Mouse (Mus musculus) embryonic facial prominence, embryonic 11.5 days (tissue): ENCODE measurements around the gene Rhox2f. TPM values are rescaled to one million over a fixed set of nuclear protein-coding genes. Genes with fewer than 3 reads are reported as not detected.
"Not testable (repeated sequence)": the region's sequence is repeated elsewhere in the genome, so short reads cannot be mapped to it uniquely, and the experiment has no call there.

Experiments used
- ATAC-seq: fragments of 200-750 bp; cut with Nextera tagmentation; replicated peaks from 2 replicates; pipeline ENCODE4 v1.8.0; 2017; ENCODE audit warnings: low read depth; ENCODE audit not compliant: insufficient number of reproducible peaks, low FRiP score, low TSS enrichment
- DNase-seq: peaks from one replicate; pipeline ENCODE4 v3.0.0-alpha.2; 2015; ENCODE audit warnings: low spot score
- H3K27ac ChIP-seq: fragments of 300-500 bp; sonication (generic); replicated peaks from 2 replicates; pipeline ENCODE4 v1.5.1; 2014; ENCODE audit warnings: mild to moderate bottlenecking, low read depth, low read length, control low read depth
- H3K27me3 ChIP-seq: fragments of 300-500 bp; sonication (generic); 2 replicates; pipeline ENCODE4 v1.6.1; 2014; ENCODE audit warnings: mild to moderate bottlenecking, low read length, moderate library complexity, mixed read lengths; ENCODE audit not compliant: control insufficient read depth, insufficient read depth
- H3K36me3 ChIP-seq: fragments of 300-500 bp; sonication (generic); replicated peaks from 2 replicates; pipeline ENCODE4 v1.6.1; 2014; ENCODE audit warnings: low read depth, mild to moderate bottlenecking, low read length, moderate library complexity, mixed read lengths; ENCODE audit not compliant: control insufficient read depth, insufficient read depth
- H3K4me1 ChIP-seq: fragments of 300-500 bp; sonication (generic); 2 replicates; pipeline ENCODE4 v1.6.1; 2014; ENCODE audit warnings: low read length, mixed read lengths; ENCODE audit not compliant: control insufficient read depth, insufficient read depth
- H3K4me2 ChIP-seq: fragments of 300-500 bp; sonication (generic); 2 replicates; pipeline ENCODE4 v1.6.1; 2014; ENCODE audit warnings: low read depth, mild to moderate bottlenecking, control low read depth, low read length, moderate library complexity
- H3K4me3 ChIP-seq: fragments of 300-500 bp; sonication (generic); 2 replicates; pipeline ENCODE4 v1.5.1; 2014; ENCODE audit warnings: low read depth, low read length, control low read depth
- H3K9ac ChIP-seq: fragments of 300-500 bp; sonication (generic); replicated peaks from 2 replicates; pipeline ENCODE4 v1.6.1; 2014; ENCODE audit warnings: mild to moderate bottlenecking, control low read depth, low read length
- H3K9me3 ChIP-seq: fragments of 300-500 bp; sonication (generic); replicated peaks from 2 replicates; pipeline ENCODE4 v1.6.1; 2016; ENCODE audit warnings: mild to moderate bottlenecking, low read length, inconsistent platforms, mixed read lengths; ENCODE audit not compliant: control insufficient read depth
- WGBS: fragments of 180-500 bp; shearing (Covaris S2); extraction: QIAGEN DNeasy Blood & Tissue Kit; methylation state at CpG from one replicate; pipeline ENCODE4 v1.1.7; 2014; 5-methylcytosine and 5-hydroxymethylcytosine counted together
- polyA plus RNA-seq: library from polyadenylated mRNA; unstranded; fragments of >200 nt; fragmentation: Nextera tagmentation; extraction: Ambion mirVana; gene quantifications from 2 replicates; pipeline ENCODE4 v1.2.1, GENCODE M21; 2014

Gene Rhox2f
- polyA plus RNA-seq = 0.38 and 0.98 TPM in 2 replicates

DNA sequence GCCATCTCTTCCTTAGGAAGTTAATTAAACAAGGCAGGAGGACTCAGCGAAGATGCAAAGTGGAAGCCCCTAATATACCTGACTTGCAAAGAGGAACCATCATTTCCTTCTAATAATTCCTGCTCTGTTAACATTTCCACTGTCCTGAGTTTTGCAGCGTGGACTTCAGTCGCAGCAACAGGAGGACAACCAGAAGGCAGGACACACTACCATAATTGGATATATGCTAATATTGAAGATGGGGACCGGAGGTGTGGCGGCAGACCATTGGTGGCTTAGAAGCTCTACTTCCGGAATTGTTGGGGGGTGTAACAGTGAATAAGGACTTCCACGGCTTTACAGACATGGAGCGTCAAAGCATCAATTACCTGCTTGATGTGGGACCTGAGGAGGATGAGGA lies at the start of gene Rhox2f:
Gene Rhox2f (plus strand): TSS at position 301 of the 400 bp plus-strand sequence.
- not testable (repeated sequence) for H3K9ac ChIP-seq

DNA sequence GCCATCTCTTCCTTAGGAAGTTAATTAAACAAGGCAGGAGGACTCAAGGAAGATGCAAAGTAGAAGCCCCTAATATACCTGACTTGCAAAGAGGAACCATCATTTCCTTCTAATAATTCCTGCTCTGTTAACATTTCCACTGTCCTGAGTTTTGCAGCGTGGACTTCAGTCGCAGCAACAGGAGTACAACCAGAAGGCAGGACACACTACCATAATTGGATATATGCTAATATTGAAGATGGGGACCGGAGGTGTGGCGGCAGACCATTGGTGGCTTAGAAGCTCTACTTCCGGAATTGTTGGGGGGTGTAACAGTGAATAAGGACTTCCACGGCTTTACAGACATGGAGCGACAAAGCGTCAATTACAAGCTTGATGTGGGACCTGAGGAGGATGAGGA lies 41.1 kb upstream of the Rhox2f start, which contains the start of gene Rhox2e:
Gene Rhox2e (plus strand): TSS at position 301 of the 400 bp plus-strand sequence.
- WGBS = 96% methylated on average over 2 of the region's 8 CpGs
- not testable (repeated sequence) for ATAC-seq

More for the DNA sequence above, at the start of gene Rhox2f:
- H3K4me3 ChIP-seq, H3K4me2 ChIP-seq, H3K27ac ChIP-seq, H3K4me1 ChIP-seq, H3K27me3 ChIP-seq, H3K9me3 ChIP-seq, H3K36me3 ChIP-seq, DNase-seq, ATAC-seq: not testable (repeated sequence)
- 88% methylated on average over 6 of the region's 8 CpGs for WGBS

DNA sequence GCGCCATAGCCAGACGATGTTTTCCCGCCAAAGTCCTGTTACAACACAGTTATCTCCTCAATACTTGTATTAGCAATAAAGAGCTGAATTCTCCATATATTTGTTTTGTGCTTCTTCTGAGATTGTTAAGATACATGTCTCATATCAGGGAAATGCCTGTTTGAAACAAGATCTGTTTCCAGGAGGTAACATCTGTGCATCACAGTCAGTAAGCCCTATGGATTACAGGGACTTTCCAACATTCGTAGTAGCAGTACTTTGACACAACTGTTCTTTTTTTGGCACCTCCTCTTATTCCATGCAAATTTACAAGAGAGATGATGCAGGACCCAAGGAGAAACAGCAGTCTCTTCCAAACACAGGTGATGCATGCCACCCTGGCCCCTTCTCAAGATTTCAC lies 29.5 kb upstream of the Rhox2f start, which contains the start of gene Rhox3e:
Gene Rhox3e (plus strand): TSS at position 301 of the 400 bp plus-strand sequence.
- H3K9ac ChIP-seq, H3K36me3 ChIP-seq, DNase-seq, H3K4me3 ChIP-seq, ATAC-seq, H3K9me3 ChIP-seq, H3K27ac ChIP-seq, H3K27me3 ChIP-seq, H3K4me1 ChIP-seq, H3K4me2 ChIP-seq: not testable (repeated sequence)
- WGBS = no CpG with 5 or more reads among the region's 4 CpGs

More for the DNA sequence above, 41.1 kb upstream of the Rhox2f start, which contains the start of gene Rhox2e:
- H3K36me3 ChIP-seq, H3K27ac ChIP-seq, H3K27me3 ChIP-seq, H3K9ac ChIP-seq, H3K4me2 ChIP-seq, H3K4me1 ChIP-seq, H3K9me3 ChIP-seq, DNase-seq, H3K4me3 ChIP-seq: not testable (repeated sequence)

DNA sequence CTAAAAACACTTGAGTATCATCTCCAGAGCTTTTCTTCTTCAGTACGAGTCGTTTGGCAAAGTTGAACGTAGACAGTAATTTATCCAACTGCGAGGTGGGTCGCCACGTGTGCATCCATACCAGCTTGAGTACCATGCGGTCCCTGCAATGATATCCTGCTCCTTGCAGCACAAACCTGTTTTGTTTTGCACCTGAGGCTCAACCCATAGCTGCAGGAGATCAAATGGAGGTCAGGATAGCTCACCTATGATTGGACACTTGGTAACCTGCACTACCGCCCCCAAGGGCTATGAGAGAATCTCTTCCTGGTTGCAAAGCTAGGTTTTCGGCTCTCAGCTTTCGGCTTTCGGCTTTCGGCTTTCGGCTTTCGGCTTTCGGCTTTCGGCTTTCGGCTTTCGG lies 14.1 kb upstream of the Rhox2f start, which contains the start of gene Rhox4e:
Gene Rhox4e (plus strand): TSS at position 301 of the 400 bp plus-strand sequence.
- not testable (repeated sequence) for H3K9ac ChIP-seq, H3K27ac ChIP-seq, DNase-seq, H3K4me1 ChIP-seq, ATAC-seq, H3K4me3 ChIP-seq, H3K27me3 ChIP-seq, H3K9me3 ChIP-seq, H3K36me3 ChIP-seq, H3K4me2 ChIP-seq
- WGBS = 100% methylated on average over 10 of the region's 18 CpGs

DNA sequence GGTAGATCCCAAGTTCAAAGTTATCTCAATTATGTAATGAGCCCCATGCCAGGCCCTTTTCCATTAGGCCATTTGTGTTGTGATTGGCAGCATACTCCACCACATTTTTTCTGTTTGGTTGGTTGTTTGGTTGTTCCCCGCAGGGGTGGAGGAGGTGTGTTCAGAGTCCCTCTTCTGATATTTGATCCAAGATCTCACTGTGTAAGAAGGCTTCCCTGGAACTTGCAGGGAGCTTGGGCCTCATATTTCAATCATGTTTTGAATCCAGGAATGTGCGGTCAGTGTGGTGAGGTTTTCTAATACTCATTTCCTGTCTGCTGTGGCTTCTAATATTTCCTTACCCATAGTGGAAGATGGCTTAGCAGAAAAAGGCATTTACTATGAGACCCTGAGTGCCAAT lies 1.4 kb downstream of the Rhox2f start:
- WGBS = 70% methylated on average over 2 of the region's 2 CpGs
- H3K9me3 ChIP-seq, H3K27ac ChIP-seq, H3K9ac ChIP-seq, H3K4me3 ChIP-seq, H3K4me2 ChIP-seq, H3K36me3 ChIP-seq, ATAC-seq, H3K4me1 ChIP-seq, H3K27me3 ChIP-seq: not testable (repeated sequence)
- DNase-seq = peak; percentile 9

DNA sequence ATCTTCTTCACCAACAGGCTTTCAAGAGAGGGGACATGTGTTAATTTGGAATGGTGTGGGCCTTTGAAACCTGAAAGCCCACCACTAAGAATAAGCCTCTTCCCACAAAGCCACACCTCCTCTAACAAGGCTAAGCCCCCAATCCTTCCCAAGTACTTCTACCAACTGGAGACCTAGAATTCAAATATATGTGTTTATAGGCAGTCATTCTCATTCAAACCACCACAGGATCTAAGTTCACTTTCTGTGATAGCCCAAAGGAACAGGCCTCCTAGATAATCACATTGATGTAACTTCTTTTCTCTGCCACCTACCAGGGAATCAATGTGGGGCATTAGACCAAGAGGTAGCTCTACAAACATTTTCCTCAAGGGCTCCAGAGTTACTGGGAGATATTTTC lies 9.5 kb downstream of the Rhox2f start, which contains the start of gene Rhox3f:
Gene Rhox3f (plus strand): TSS at position 301 of the 400 bp plus-strand sequence.
- H3K4me1 ChIP-seq, H3K4me3 ChIP-seq, DNase-seq, H3K27me3 ChIP-seq, H3K9ac ChIP-seq, H3K9me3 ChIP-seq, H3K4me2 ChIP-seq, H3K36me3 ChIP-seq, ATAC-seq, H3K27ac ChIP-seq: not testable (repeated sequence)

DNA sequence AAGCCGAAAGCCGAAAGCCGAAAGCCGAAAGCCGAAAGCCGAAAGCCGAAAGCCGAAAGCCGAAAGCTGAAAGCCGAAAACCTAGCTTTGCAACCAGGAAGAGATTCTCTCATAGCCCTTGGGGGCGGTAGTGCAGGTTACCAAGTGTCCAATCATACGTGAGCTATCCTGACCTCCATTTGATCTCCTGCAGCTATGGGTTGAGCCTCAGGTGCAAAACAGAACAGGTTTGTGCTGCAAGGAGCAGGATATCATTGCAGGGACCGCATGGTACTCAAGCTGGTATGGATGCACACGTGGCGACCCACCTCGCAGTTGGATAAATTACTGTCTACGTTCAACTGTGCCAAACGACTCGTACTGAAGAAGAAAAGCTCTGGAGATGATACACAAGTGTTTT lies 36.4 kb downstream of the Rhox2f start, which contains the start of gene Rhox4f:
Gene Rhox4f (minus strand): TSS at position 101 of the 400 bp plus-strand sequence.
- DNase-seq, H3K4me3 ChIP-seq, H3K4me1 ChIP-seq, H3K27ac ChIP-seq, H3K36me3 ChIP-seq, H3K27me3 ChIP-seq, ATAC-seq, H3K9ac ChIP-seq, H3K4me2 ChIP-seq, H3K9me3 ChIP-seq: not testable (repeated sequence)
- WGBS = 89% methylated on average over 13 of the region's 19 CpGs
